Mouse (Mus musculus) embryonic facial prominence, embryonic 10.5 days (tissue): Measurements from ENCODE around the gene Clcn3. TPM values are rescaled to one million over a fixed set of nuclear protein-coding genes. Genes with fewer than 3 reads are reported as not detected.

Experiments used
- DNase-seq: peaks from one replicate; pipeline ENCODE4 v3.0.0-alpha.2; 2017; ENCODE audit warnings: low spot score
- H3K27ac ChIP-seq: fragments of 300-500 bp; sonication (generic); replicated peaks from 2 replicates; pipeline ENCODE4 v1.5.1; 2016; ENCODE audit warnings: mild to moderate bottlenecking
- H3K27me3 ChIP-seq: fragments of 300-500 bp; sonication (generic); replicated peaks from 2 replicates; pipeline ENCODE4 v1.6.1; 2016; ENCODE audit warnings: low read depth, mild to moderate bottlenecking; ENCODE audit not compliant: poor library complexity, severe bottlenecking
- H3K36me3 ChIP-seq: fragments of 300-500 bp; sonication (generic); replicated peaks from 2 replicates; pipeline ENCODE4 v1.6.1; 2016; ENCODE audit warnings: mild to moderate bottlenecking, moderate library complexity
- H3K4me1 ChIP-seq: fragments of 300-500 bp; sonication (generic); 2 replicates; pipeline ENCODE4 v1.6.1; 2016
- H3K4me3 ChIP-seq: fragments of 300-500 bp; sonication (generic); 2 replicates; pipeline ENCODE4 v1.5.1; 2016; ENCODE audit warnings: mild to moderate bottlenecking, moderate library complexity
- H3K9me3 ChIP-seq: fragments of 300-500 bp; sonication (generic); 2 replicates; pipeline ENCODE4 v1.6.1; 2016; ENCODE audit warnings: mild to moderate bottlenecking
- WGBS: fragments of 180-500 bp; shearing (Covaris S2); methylation state at CpG from one replicate; pipeline ENCODE4 v1.1.7; 2016; 5-methylcytosine and 5-hydroxymethylcytosine counted together
- polyA plus RNA-seq: library from polyadenylated mRNA; unstranded; fragments of >200 nt; fragmentation: Nextera tagmentation; extraction: Ambion mirVana; gene quantifications from 2 replicates; pipeline ENCODE4 v1.2.1, GENCODE M21; 2016

Gene Clcn3
- polyA plus RNA-seq, 1 experiment from 2014 or later: 17.8 TPM

DNA sequence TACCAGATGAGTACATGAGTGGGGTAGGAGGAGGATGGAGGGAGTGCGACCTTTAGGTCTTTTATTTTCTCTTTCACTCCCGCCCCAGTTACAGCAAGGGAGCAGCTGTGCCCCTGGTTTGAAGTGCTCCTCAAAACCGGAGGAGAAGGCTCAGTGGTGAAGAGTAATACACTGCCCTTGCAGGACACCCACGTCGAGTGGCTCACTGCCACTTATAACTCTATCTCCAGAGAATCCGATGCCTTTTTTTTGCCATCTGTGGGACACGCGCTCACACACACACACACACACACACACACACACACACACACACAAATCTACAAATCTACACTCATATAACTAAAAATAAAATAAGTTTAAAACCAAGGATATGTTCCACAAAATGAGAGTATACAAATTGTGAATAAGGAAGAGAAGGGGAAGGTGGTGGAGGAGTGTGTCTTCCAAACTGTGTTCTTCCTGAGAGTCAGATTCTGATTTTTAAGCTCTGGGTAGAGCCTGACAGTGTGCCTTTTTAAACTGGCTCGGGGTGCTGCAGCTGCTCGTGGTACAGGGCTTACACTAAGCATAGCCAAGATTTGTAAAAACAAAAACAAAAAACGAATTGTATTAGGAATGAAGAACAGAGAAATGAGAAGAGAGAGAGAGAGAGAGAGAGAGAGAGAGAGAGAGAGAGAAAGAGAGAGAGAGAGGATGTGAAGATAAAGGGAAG is 93.8 kb downstream of the Clcn3 start:
- DNase-seq: no peak
- 87% methylated on average over 11 of the region's 11 CpGs for WGBS
- no peaks in the 10 kb centered on the region for H3K27me3 ChIP-seq
- no peak overlapping the region for H3K27ac ChIP-seq
- H3K36me3 ChIP-seq: peaks cover 12% of the 10 kb centered on the region
- peak overlapping the region; percentile 78; the same call in 1 of the 2 replicates for H3K4me3 ChIP-seq
- H3K9me3 ChIP-seq: no peaks in the 10 kb centered on the region
- peaks cover 22% of the 10 kb centered on the region for H3K4me1 ChIP-seq

DNA sequence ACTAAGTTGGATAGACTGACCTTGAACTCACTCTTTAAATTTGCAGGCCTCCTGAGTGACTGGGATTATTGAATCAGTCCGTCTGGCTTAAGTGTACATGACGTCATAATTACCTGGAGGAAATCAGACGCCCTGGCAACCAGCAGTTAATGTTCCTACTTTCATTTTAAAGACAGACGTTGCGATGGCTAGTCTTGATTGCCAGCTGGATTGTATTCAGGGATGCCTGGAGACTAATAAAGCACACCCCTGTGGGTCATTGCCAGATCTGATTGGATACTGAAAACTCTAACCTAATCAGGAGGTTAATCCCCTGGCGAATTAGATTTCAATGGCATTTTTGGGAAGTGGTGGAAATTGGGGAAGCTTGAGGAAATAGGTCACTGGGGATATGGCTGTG is 96.4 kb downstream of the Clcn3 start:
- Histone ChIP-seq H3K27ac (no peak overlapping the region), H3K4me3 (no peak overlapping the region), H3K36me3 (no peaks in the 10 kb centered on the region), H3K9me3 (no peaks in the 10 kb centered on the region), H3K27me3 (no peaks in the 10 kb centered on the region), H3K4me1 (peaks cover 24% of the 10 kb centered on the region)
- WGBS: 43% methylated on average over 6 of the region's 6 CpGs
- peak; percentile 31 for DNase-seq

DNA sequence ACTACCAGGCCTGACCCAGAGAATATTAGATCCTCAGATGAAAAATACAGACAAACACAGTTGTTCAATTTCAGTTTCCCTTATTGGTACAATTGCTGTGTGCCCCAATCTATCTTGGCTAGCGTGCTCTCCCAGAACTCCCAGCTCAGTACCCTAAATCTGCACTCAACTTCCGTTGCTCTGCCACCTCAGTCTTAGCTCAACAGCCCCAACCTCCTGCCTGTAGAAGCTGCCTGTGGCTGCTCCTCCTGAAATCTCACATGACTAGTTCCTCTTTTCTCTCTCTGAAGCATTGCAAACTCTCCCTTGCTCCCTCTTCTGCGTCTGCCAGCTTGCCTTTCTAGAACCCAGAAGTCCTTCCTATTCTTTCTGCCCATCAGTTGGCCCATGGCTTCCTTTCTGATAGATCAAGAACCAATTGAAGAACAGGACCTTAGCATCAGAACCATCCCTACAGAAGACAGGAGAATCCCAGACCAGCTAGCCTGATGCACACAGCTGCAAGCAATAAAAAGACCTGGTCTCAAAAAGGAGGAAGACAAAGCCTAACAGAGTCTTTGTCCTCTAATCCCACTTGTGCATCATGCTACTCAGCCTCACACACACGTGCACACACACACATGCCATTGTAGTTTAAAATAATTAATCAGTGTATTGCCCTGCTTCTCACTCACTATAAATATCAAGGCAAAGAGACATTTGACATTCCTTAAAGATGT is 99.5 kb downstream of the Clcn3 start:
- WGBS: 76% methylated on average over 4 of the region's 4 CpGs
- no peak for DNase-seq
- peaks cover 14% of the 10 kb centered on the region for H3K4me1 ChIP-seq
- H3K4me3 ChIP-seq: no peak overlapping the region
- H3K27ac ChIP-seq: no peak overlapping the region
- no peaks in the 10 kb centered on the region for H3K9me3 ChIP-seq
- no peaks in the 10 kb centered on the region for H3K27me3 ChIP-seq
- no peaks in the 10 kb centered on the region for H3K36me3 ChIP-seq

GRCm38 (mm10) chr8:60878617-60879016 is 104.5 kb downstream of the Clcn3 start:
- H3K27me3 ChIP-seq: no peaks in the 10 kb centered on the region
- no peak overlapping the region for H3K27ac ChIP-seq
- no peak for DNase-seq
- H3K9me3 ChIP-seq: no peaks in the 10 kb centered on the region
- H3K36me3 ChIP-seq: no peaks in the 10 kb centered on the region
- peaks cover 1% of the 10 kb centered on the region; the same call in 1 of the 2 replicates for H3K4me1 ChIP-seq
- WGBS: 59% methylated on average over 2 of the region's 2 CpGs
- no peak overlapping the region for H3K4me3 ChIP-seq

DNA sequence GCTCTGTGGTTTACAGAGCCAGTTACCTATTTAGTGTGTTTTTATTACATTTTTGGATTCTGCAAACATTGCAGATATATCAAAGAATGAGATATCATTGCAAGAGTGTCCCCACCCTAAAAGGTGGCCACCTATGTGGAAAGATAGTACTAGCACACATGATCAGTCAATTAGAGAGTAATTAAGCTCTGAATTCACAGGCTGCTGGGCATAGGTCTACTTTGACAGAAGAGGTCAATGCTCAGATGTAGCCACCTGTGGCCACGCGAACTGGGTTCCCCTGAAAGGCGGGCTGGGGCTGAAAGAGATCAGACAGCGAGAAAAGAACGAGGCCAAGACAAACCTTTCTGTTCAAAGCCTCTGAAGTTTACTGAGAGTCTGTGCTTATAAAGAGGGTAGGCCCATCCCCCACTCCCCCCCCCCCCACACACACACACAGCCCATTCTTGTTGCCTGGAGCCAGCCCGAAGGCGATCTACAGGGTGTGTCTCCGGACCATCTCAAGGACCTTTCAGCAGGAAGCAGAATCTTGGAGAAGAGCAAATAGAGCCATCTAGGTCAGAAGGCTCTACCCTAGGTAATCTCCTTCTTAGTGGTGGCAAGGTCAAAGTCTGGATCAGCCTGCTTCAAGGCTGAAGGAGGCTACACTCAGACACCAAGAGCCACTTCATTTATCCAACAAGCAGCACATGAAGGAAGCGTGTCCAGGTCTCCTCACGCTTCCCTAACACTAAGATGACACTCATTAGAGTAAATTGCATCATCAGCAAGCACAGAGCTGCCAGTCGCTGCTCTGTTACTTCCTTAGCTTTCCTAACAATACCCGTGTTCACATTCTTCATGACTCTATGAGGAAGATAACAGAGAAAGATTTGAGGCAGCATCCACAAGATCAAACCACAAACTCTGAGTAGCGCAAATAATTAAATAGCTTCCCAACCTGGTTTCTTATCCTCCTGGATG is 112.6 kb downstream of the Clcn3 start:
- Histone ChIP-seq H3K36me3 (no peaks in the 10 kb centered on the region), H3K4me3 (no peak overlapping the region), H3K27ac (no peak overlapping the region), H3K4me1 (no peaks in the 10 kb centered on the region), H3K27me3 (no peaks in the 10 kb centered on the region), H3K9me3 (no peaks in the 10 kb centered on the region)
- no peak for DNase-seq
- WGBS: 82% methylated on average over 13 of the region's 13 CpGs

- H3K9me3 ChIP-seq: no peaks in the 10 kb centered on the region
- H3K27me3 ChIP-seq: no peaks in the 10 kb centered on the region
- 89% methylated on average over 2 of the region's 2 CpGs for WGBS
- H3K36me3 ChIP-seq: no peaks in the 10 kb centered on the region
- no peak for DNase-seq
- H3K27ac ChIP-seq: no peak overlapping the region
- no peaks in the 10 kb centered on the region for H3K4me1 ChIP-seq
- H3K4me3 ChIP-seq: no peak overlapping the region
Observed at GRCm38 (mm10) chr8:60869761-60870160, 113.3 kb downstream of the Clcn3 start.

DNA sequence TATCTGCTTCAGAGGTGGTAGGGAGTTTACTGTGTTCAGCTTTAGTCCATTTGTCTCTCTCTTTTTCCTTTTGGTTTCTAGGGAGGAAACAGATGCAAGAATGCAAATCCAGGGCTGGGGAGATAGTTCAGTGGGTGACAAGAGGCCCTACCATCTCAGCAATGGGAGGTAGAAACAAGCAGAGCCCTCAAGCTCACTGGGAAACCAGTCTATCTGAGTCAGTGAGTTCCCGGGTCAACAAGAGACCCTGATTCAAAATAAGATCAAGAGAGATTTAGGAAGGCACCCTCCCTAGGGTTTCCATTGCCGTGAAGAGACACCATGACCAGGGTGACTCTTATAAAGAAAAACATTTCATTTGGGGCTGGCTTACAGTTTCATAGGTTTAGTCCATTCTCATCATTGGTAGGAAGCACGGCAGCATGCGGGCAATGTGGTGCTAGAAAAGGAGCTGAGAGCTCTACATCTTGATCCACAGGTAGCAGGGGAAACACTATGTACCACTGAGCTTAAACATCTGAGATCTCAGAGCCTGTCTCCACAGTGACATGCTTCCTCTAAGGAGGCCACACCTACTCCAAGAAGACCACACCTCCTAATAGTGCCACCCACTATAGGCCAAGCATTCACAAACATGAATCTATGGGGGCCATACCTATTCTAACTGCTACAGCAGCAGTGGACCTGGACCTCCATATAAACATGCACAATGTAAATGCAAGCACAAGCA is 114.7 kb downstream of the Clcn3 start:
- H3K4me1 ChIP-seq: no peaks in the 10 kb centered on the region

GRCm38 (mm10) chr8:60867468-60868115 is 115.5 kb downstream of the Clcn3 start:
- WGBS: 82% methylated on average over 4 of the region's 4 CpGs
- no peaks in the 10 kb centered on the region for H3K36me3 ChIP-seq

More for the DNA sequence above, 114.7 kb downstream of the Clcn3 start:
- Histone ChIP-seq H3K27me3 (no peaks in the 10 kb centered on the region), H3K9me3 (no peaks in the 10 kb centered on the region), H3K4me3 (no peak overlapping the region), H3K36me3 (no peaks in the 10 kb centered on the region), H3K27ac (no peak overlapping the region)
- DNase-seq: no peak
- WGBS: 92% methylated on average over 4 of the region's 4 CpGs

DNA sequence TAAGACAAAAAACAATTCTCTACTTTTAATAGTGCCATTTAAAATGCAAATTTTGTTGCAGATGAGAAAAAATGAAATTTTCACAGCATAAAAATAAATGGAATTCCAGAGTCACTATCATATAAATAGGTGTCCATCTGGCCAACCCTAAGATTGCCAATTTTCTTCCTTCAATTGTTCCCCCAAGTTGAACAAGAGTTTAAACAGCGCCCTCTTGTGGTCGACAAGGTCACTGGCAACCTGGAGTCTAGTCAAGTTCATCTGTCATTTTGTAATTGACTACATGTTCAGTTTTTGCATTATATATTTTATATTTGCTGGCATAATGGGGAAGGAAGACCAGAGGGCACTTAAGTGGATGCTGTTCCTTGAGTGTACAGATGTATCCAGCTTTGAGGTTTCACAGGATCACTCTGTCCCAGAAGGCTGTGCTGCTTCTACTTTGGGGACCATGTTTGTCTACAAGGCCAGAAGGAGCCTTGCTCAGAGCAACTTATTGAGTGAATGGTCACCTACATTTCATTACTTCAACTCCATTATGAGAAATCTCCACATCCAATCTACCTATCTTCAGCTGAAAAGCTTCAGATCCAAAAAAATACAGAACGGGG is 117.5 kb downstream of the Clcn3 start:
- Histone ChIP-seq H3K4me3 (no peak overlapping the region), H3K36me3 (no peaks in the 10 kb centered on the region), H3K27me3 (no peaks in the 10 kb centered on the region), H3K4me1 (no peaks in the 10 kb centered on the region), H3K9me3 (no peaks in the 10 kb centered on the region), H3K27ac (no peak overlapping the region)
- peak; percentile 59 for DNase-seq
- WGBS: 32% methylated on average over 3 of the region's 3 CpGs

More at GRCm38 (mm10) chr8:60867468-60868115, 115.5 kb downstream of the Clcn3 start:
- H3K27me3 ChIP-seq: no peaks in the 10 kb centered on the region
- H3K4me3 ChIP-seq: no peak overlapping the region
- H3K4me1 ChIP-seq: no peaks in the 10 kb centered on the region
- no peak for DNase-seq
- no peaks in the 10 kb centered on the region for H3K9me3 ChIP-seq
- H3K27ac ChIP-seq: no peak overlapping the region

DNA sequence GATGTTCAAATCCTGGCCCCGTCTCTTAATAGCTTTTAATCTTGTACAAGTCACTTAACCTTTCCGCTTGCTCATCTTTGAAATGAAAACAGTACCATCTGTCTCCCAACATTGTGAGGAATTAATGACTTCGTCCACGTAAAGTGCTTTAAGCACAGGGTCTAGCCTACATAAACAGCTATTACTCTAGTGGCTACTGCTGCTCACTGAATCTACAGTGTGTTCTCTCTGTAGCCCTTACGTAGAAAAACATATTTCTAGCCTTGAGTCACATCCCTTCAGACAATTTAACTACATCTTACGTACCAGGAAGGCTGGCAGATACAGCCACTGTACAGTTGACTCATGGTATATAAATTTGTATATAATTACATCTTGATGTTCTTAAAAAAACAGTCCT is 118.2 kb downstream of the Clcn3 start:
- DNase-seq: no peak
- Histone ChIP-seq H3K27me3 (no peaks in the 10 kb centered on the region), H3K4me1 (no peaks in the 10 kb centered on the region), H3K9me3 (no peaks in the 10 kb centered on the region), H3K4me3 (no peak overlapping the region), H3K36me3 (no peaks in the 10 kb centered on the region), H3K27ac (no peak overlapping the region)
- WGBS: 86% methylated on average over 6 of the region's 6 CpGs

DNA sequence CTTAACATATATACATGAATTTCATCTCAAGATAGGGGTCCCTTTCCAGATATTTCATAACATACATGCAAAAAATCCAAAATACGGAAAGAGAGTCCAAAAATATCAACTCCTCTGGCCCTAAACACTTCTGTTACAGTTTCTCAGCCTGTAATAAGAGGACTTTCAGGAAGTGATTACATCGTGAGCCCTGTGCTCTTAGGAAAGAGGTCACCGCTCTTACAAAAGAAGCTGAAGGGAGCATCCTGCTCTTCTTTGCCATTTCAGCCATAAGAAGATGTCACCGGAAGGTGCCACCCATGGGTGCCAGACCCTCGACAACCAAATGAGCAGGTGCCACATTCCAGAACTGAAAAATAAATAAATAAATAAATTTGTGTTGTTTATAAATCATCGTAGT is 121.3 kb downstream of the Clcn3 start:
- Histone ChIP-seq H3K36me3 (no peaks in the 10 kb centered on the region), H3K27ac (no peak overlapping the region), H3K9me3 (no peaks in the 10 kb centered on the region), H3K27me3 (no peaks in the 10 kb centered on the region), H3K4me1 (no peaks in the 10 kb centered on the region), H3K4me3 (no peak overlapping the region)
- WGBS: 90% methylated on average over 6 of the region's 6 CpGs
- no peak for DNase-seq
